Mouse (Mus musculus) thymus, adult 2 months (tissue): ENCODE measurements around the gene Opa3. TPM values are rescaled to one million over a fixed set of nuclear protein-coding genes. Genes with fewer than 3 reads are reported as not detected.

Experiments
- DNase-seq: peaks from one replicate; pipeline ENCODE4 v3.0.0; 2021
- H3K27ac ChIP-seq: fragments of 200-500 bp; 2 replicates; pipeline ENCODE4 v1.5.1; 2012; ENCODE audit warnings: low read length, control low read depth; ENCODE audit not compliant: control insufficient read depth, insufficient read depth
- H3K27me3 ChIP-seq: fragments of 200-500 bp; 2 replicates; pipeline ENCODE4 v1.6.1; 2012; ENCODE audit warnings: mild to moderate bottlenecking, low read length, moderate library complexity, mixed read lengths; ENCODE audit not compliant: control insufficient read depth, insufficient read depth
- H3K36me3 ChIP-seq: fragments of 200-500 bp; 2 replicates; pipeline ENCODE4 v1.6.1; 2012; ENCODE audit warnings: mild to moderate bottlenecking, low read length, moderate library complexity; ENCODE audit not compliant: control insufficient read depth, insufficient read depth
- H3K4me1 ChIP-seq: fragments of 200-500 bp; replicated peaks from 2 replicates; pipeline ENCODE4 v1.6.1; 2012; ENCODE audit warnings: low read length; ENCODE audit not compliant: control insufficient read depth, insufficient read depth
- H3K4me3 ChIP-seq: fragments of 200-500 bp; 2 replicates; pipeline ENCODE4 v1.5.1; 2012; ENCODE audit warnings: mild to moderate bottlenecking, low read length, control low read depth, moderate library complexity; ENCODE audit not compliant: control insufficient read depth, insufficient read depth
- CTCF ChIP-seq: fragments of 200-500 bp; IDR thresholded peaks from 2 replicates; pipeline ENCODE4 v1.5.1; 2012; ENCODE audit warnings: mild to moderate bottlenecking, control low read depth, low read length, moderate library complexity, borderline replicate concordance; ENCODE audit not compliant: control insufficient read depth, poor library complexity, insufficient read depth; ENCODE audit errors: extremely low read depth
- POLR2A ChIP-seq: fragments of 200-500 bp; IDR thresholded peaks from 2 replicates; pipeline ENCODE4 v1.6.1; 2012; ENCODE audit warnings: mild to moderate bottlenecking, low read length, control low read depth, moderate library complexity; ENCODE audit not compliant: control insufficient read depth, poor library complexity, insufficient read depth; ENCODE audit errors: extremely low read depth
- WGBS: fragments of 180-500 bp; shearing (Covaris S2); methylation state at CpG from one replicate; pipeline ENCODE4 v1.1.7; 2018; 5-methylcytosine and 5-hydroxymethylcytosine counted together
- polyA plus RNA-seq: library from polyadenylated mRNA; depleted of rRNA; stranded (reverse); fragments of >200 nt; gene quantifications from 2 replicates; pipeline ENCODE4 v1.2.3, GENCODE M21; 2012; rRNA removed

The Opa3 gene
- polyA plus RNA-seq, 1 experiment: 46.5 TPM

DNA sequence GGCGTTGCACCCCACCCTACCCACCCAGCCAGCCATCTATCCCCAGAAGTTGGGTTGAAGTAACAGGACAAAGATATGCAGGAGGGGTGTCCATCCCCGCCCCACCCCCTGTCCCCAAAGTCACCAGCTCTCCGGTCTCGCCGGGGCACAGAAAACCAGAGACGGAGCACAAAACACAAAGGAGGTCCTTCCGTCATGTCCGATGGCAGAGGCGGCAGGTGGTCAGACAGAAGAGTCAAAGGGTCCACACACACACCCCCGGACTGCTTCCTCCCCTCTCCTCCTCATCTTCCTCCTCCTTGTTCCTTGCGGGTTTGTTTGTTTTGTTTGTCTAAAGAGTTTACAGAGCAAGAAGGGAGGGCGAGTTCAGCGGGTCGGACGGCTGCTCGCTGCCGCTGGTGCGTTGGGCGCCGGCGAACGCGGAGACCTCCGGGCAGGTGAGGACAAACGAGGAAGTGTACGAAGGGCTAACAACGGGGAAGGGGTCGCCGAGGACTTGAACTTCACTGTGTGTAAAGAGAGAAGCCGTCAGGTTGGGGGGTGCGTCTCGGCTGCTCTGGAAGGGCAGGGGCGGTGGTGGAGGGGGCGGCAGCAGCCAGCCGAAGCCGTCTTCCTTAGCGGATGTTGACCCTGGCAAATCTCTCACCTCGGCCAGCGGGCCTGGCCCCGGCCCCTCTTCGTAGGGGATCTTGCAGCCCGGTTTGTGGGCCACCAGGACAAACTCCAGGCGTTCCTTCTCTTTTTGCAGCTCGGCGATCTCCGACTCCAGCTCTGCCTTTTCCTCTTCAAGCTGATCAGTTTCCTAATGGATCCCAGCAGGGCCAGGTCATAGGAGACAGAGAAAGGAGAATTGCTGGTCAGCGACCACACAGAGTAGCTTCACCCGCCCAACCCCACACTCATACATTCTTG, 76.6 kb downstream of the Opa3 start:
- Histone ChIP-seq H3K4me1 (peaks cover 29% of the 10 kb centered on the region), H3K4me3 (0 out of 2 replicates have a peak overlapping the region, but pooled peaks have one; percentile 1), H3K36me3 (no peaks in the 10 kb centered on the region), H3K27me3 (peaks cover 21% of the 10 kb centered on the region), H3K27ac (no peak overlapping the region)
- no peak for TF ChIP-seq POLR2A
- TF ChIP-seq CTCF: no peak
- no peak for DNase-seq
- WGBS: 7% methylated on average over 48 of the region's 48 CpGs

DNA sequence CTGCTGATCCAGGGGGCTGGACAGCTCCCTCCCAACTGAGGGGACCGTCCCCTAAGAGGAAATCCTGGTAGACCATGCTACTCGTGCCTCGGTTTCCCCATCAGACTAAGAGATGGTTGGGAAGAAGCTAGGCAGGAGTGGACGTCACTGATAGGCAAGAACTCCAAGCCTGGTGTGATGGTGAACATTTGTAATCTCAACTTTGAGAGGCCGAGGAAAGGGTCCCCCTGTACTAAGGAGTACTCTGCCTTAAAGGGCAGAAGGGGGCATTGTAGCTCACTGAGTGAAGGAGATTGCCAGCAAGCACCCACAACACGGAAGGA, 77.2 kb downstream of the Opa3 start:
- no peak overlapping the region for H3K27ac ChIP-seq
- TF ChIP-seq POLR2A (no peak), CTCF (no peak)
- DNase-seq: no peak
- no peak overlapping the region for H3K4me3 ChIP-seq
- H3K4me1 ChIP-seq: peaks cover 29% of the 10 kb centered on the region
- H3K36me3 ChIP-seq: no peaks in the 10 kb centered on the region
- H3K27me3 ChIP-seq: peaks cover 21% of the 10 kb centered on the region
- 21% methylated on average over 6 of the region's 6 CpGs for WGBS

Other genes starting within 250 kb of the Opa3 start
- 0.12 TPM in 1 of 2 replicates, not detected in the other for gene Nanos2, start 240.9 kb upstream of the Opa3 start, polyA plus RNA-seq
- gene Mypop, start 237.1 kb upstream of the Opa3 start, polyA plus RNA-seq: 3.6 and 5.0 TPM in 2 replicates
- 67.2 and 76.3 TPM in 2 replicates for gene Irf2bp1, start 224.3 kb upstream of the Opa3 start, polyA plus RNA-seq
- 0.51 and 0.69 TPM in 2 replicates for gene Foxa3, start 204.8 kb upstream of the Opa3 start, polyA plus RNA-seq
- gene Sympk, start 204.0 kb upstream of the Opa3 start, polyA plus RNA-seq: 150 and 189 TPM in 2 replicates
- 0.05 and 0.18 TPM in 2 replicates for gene Rsph6a, start 173.6 kb upstream of the Opa3 start, polyA plus RNA-seq
- gene Dmwd, start 152.1 kb upstream of the Opa3 start, polyA plus RNA-seq: 50.7 and 55.6 TPM in 2 replicates
- 108 and 154 TPM in 2 replicates for gene Dmpk, start 144.5 kb upstream of the Opa3 start, polyA plus RNA-seq
- 14.8 and 20.0 TPM in 2 replicates for gene Six5, start 133.7 kb upstream of the Opa3 start, polyA plus RNA-seq
- gene Gm4969, start 110.0 kb upstream of the Opa3 start, polyA plus RNA-seq: 0.24 and 0.31 TPM in 2 replicates
- gene Fbxo46, start 108.5 kb upstream of the Opa3 start, polyA plus RNA-seq: 29.2 and 30.1 TPM in 2 replicates
- 15.3 and 18.2 TPM in 2 replicates for gene Qpctl, start 79.0 kb upstream of the Opa3 start, polyA plus RNA-seq
- 32.8 and 36.7 TPM in 2 replicates for gene Snrpd2, start 78.6 kb upstream of the Opa3 start, polyA plus RNA-seq
- 0.73 and 0.79 TPM in 2 replicates for gene Gipr, start 62.2 kb upstream of the Opa3 start, polyA plus RNA-seq
- 38.9 and 40.3 TPM in 2 replicates for gene Eml2, start 51.9 kb upstream of the Opa3 start, polyA plus RNA-seq
- gene Gpr4, start 15.8 kb upstream of the Opa3 start, polyA plus RNA-seq: 4.2 and 5.5 TPM in 2 replicates
- gene Vasp, start 43.5 kb downstream of the Opa3 start, polyA plus RNA-seq: 325 and 327 TPM in 2 replicates
- gene Ppm1n, start 51.7 kb downstream of the Opa3 start, polyA plus RNA-seq: 0.57 and 0.63 TPM in 2 replicates
- gene Rtn2, start 54.3 kb downstream of the Opa3 start, polyA plus RNA-seq: 3.0 and 19.9 TPM in 2 replicates
- 1.8 and 1.9 TPM in 2 replicates for gene Fosb, start 81.7 kb downstream of the Opa3 start, polyA plus RNA-seq
- gene Ercc1, start 116.4 kb downstream of the Opa3 start, polyA plus RNA-seq: 62.3 and 63.6 TPM in 2 replicates
- gene Cd3eap, start 131.1 kb downstream of the Opa3 start, polyA plus RNA-seq: 7.5 and 8.0 TPM in 2 replicates
- gene Ppp1r13l, start 131.4 kb downstream of the Opa3 start, polyA plus RNA-seq: 13.6 and 14.2 TPM in 2 replicates
- gene Ercc2, start 153.7 kb downstream of the Opa3 start, polyA plus RNA-seq: 134 and 137 TPM in 2 replicates
- gene Klc3, start 175.8 kb downstream of the Opa3 start, polyA plus RNA-seq: 73.1 and 87.0 TPM in 2 replicates
- gene Ckm, start 176.4 kb downstream of the Opa3 start, polyA plus RNA-seq: 19.3 and 332 TPM in 2 replicates
- gene Mark4, start 230.5 kb downstream of the Opa3 start, polyA plus RNA-seq: 36.3 and 48.8 TPM in 2 replicates
- gene Exoc3l2, start 235.0 kb downstream of the Opa3 start, polyA plus RNA-seq: 0.94 and 1.0 TPM in 2 replicates